Mouse (Mus musculus): ENCODE results near the gene Cdh18. TPM values are rescaled to one million over a fixed set of nuclear protein-coding genes. Genes with fewer than 3 reads are reported as not detected.

Cdh18 gene
- 0.28 and 0.81 TPM in 2 replicates for total RNA-seq (2014; rRNA removed)
- polyA plus RNA-seq (2012; rRNA removed) = 0.02 and 0.18 TPM in 2 replicates

DNA sequence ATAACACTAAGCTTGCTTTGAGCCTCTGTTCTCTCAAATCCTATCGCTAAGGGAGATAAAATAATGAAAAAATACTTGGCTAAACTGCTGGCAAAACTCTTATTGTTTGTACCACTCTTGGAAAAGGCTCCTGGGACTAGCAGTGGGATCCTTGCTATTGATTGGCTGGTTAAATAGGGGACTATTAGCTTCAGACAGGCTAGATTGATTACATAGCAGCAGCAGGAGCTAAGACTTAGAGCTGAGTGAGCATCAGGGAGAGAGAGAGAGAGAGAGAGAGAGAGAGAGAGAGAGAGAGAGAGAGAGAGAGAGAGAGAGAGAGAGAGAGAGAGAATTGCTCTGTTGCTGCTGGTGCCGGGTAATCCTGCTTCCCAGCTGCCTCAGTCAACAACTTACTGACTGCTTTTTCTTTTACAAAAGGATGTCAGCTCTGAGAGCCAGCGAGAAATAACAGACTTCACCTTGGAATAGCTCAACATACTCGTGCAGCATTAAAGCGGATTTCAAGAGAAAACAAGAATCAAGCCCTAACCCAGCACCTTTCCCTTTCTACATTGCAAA is at the start of gene Cdh18:
Gene Cdh18 (plus strand): TSS at position 312 of the 561 bp plus-strand sequence.
- DNase-seq (ENCODE audit: extremely low read depth, low read depth, low spot score) = no peak
- Histone ChIP-seq H3K9ac (ENCODE audit: low read depth, low read length) (no peak within 1 kb of the TSS), H3K27ac (replicated peaks; ENCODE audit: insufficient read depth, low read depth, low read length) (no peak within 1 kb of the TSS), H3K79me2 (ENCODE audit: control insufficient read depth, insufficient read depth, low read length) (no peaks in the 10 kb centered on the region), H3K36me3 (ENCODE audit: control insufficient read depth, insufficient read depth, low read length) (no peaks in the 10 kb centered on the region), H3K4me1 (ENCODE audit: control insufficient read depth, insufficient read depth, low read length) (no peaks in the 10 kb centered on the region), H3K4me3 (ENCODE audit: insufficient read depth, low read depth, low read length) (no peak within 1 kb of the TSS), H3K27me3 (ENCODE audit: control insufficient read depth, insufficient read depth, low read length) (no peaks in the 10 kb centered on the region)
- 55% methylated on average over 5 of the region's 5 CpGs for WGBS
- TF ChIP-seq CTCF (IDR thresholded peaks at IDR 0.05; ENCODE audit: low read depth, low read length) (no peak), POLR2A (IDR thresholded peaks at IDR 0.05; ENCODE audit: extremely low read depth, insufficient read depth, low read length) (no peak)

DNA sequence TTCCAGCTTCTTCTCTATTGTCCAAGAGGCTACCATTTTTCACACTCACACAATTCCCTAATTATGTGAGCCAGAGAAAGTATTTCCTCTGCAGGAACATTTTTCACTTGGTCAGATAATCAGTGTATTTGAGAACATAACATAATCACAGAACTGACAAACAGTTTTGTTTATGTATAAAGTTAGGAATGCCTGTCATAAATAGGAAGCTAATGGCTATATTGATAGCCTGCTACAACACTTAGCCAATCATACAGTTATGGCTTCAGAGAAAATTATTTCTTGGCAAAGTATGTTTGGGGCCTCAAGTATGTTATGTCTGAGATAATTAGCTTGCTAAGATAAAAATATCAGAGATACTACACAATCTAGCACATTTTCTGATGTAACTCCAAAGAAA is 37.6 kb upstream of the Cdh18 start:
- H3K79me2 ChIP-seq (ENCODE audit: control insufficient read depth, insufficient read depth, low read length) = no peaks in the 10 kb centered on the region
- no peak overlapping the region for H3K4me3 ChIP-seq (ENCODE audit: insufficient read depth, low read depth, low read length)
- TF ChIP-seq POLR2A (IDR thresholded peaks at IDR 0.05; ENCODE audit: extremely low read depth, insufficient read depth, low read length) (no peak), CTCF (IDR thresholded peaks at IDR 0.05; ENCODE audit: low read depth, low read length) (no peak)
- H3K27ac ChIP-seq (replicated peaks; ENCODE audit: insufficient read depth, low read depth, low read length) = no peak overlapping the region
- H3K36me3 ChIP-seq (ENCODE audit: control insufficient read depth, insufficient read depth, low read length) = no peaks in the 10 kb centered on the region
- H3K9ac ChIP-seq (ENCODE audit: low read depth, low read length) = no peak overlapping the region
- H3K4me1 ChIP-seq (ENCODE audit: control insufficient read depth, insufficient read depth, low read length) = no peaks in the 10 kb centered on the region
- no peak for DNase-seq (ENCODE audit: extremely low read depth, low read depth, low spot score)
- no peaks in the 10 kb centered on the region for H3K27me3 ChIP-seq (ENCODE audit: control insufficient read depth, insufficient read depth, low read length)

- TF ChIP-seq POLR2A (IDR thresholded peaks at IDR 0.05; ENCODE audit: extremely low read depth, insufficient read depth, low read length) (no peak), CTCF (IDR thresholded peaks at IDR 0.05; ENCODE audit: low read depth, low read length) (no peak)
- Histone ChIP-seq H3K79me2 (ENCODE audit: control insufficient read depth, insufficient read depth, low read length) (no peaks in the 10 kb centered on the region), H3K4me1 (ENCODE audit: control insufficient read depth, insufficient read depth, low read length) (no peaks in the 10 kb centered on the region), H3K27me3 (ENCODE audit: control insufficient read depth, insufficient read depth, low read length) (no peaks in the 10 kb centered on the region), H3K27ac (replicated peaks; ENCODE audit: insufficient read depth, low read depth, low read length) (no peak overlapping the region), H3K4me3 (ENCODE audit: insufficient read depth, low read depth, low read length) (no peak overlapping the region), H3K9ac (ENCODE audit: low read depth, low read length) (no peak overlapping the region), H3K36me3 (ENCODE audit: control insufficient read depth, insufficient read depth, low read length) (no peaks in the 10 kb centered on the region)
- DNase-seq (ENCODE audit: extremely low read depth, low read depth, low spot score) = no peak
- WGBS = 43% methylated on average over 2 of the region's 2 CpGs
These were observed 13.0 kb upstream of the Cdh18 start for GRCm38 (mm10) chr15:22535828-22536227.

- H3K79me2 ChIP-seq (ENCODE audit: control insufficient read depth, insufficient read depth, low read length) = no peaks in the 10 kb centered on the region
- 18% methylated on average over 4 of the region's 4 CpGs for WGBS
- TF ChIP-seq POLR2A (IDR thresholded peaks at IDR 0.05; ENCODE audit: extremely low read depth, insufficient read depth, low read length) (no peak), CTCF (IDR thresholded peaks at IDR 0.05; ENCODE audit: low read depth, low read length) (no peak)
- H3K36me3 ChIP-seq (ENCODE audit: control insufficient read depth, insufficient read depth, low read length) = no peaks in the 10 kb centered on the region
- H3K27ac ChIP-seq (replicated peaks; ENCODE audit: insufficient read depth, low read depth, low read length) = no peak overlapping the region
- no peaks in the 10 kb centered on the region for H3K27me3 ChIP-seq (ENCODE audit: control insufficient read depth, insufficient read depth, low read length)
- no peak overlapping the region for H3K4me3 ChIP-seq (ENCODE audit: insufficient read depth, low read depth, low read length)
- H3K9ac ChIP-seq (ENCODE audit: low read depth, low read length) = no peak overlapping the region
- H3K4me1 ChIP-seq (ENCODE audit: control insufficient read depth, insufficient read depth, low read length) = no peaks in the 10 kb centered on the region
- DNase-seq (ENCODE audit: extremely low read depth, low read depth, low spot score) = no peak
These were observed 29.3 kb downstream of the Cdh18 start for GRCm38 (mm10) chr15:22577974-22578616.

DNA sequence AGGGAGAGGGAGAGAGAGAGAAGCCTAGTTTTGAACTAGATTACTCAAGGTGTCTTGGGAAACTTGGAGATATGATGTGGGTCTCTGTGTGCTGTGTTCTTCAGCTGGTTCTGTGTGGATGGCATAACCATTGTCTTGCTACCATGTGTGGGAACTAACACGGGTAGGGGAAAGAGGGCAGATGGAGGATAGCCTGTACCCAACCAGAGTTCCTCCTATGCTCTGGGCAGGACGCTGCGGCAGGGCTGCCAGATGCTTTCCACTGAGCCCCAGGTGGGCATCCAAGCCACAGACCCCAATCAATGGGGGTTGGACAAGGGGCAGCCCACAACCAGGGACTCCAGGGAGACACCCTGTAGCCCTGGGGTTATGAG is 29.8 kb downstream of the Cdh18 start:
- Histone ChIP-seq H3K4me1 (ENCODE audit: control insufficient read depth, insufficient read depth, low read length) (no peaks in the 10 kb centered on the region), H3K9ac (ENCODE audit: low read depth, low read length) (no peak overlapping the region), H3K4me3 (ENCODE audit: insufficient read depth, low read depth, low read length) (no peak overlapping the region), H3K27ac (replicated peaks; ENCODE audit: insufficient read depth, low read depth, low read length) (no peak overlapping the region), H3K27me3 (ENCODE audit: control insufficient read depth, insufficient read depth, low read length) (no peaks in the 10 kb centered on the region), H3K36me3 (ENCODE audit: control insufficient read depth, insufficient read depth, low read length) (no peaks in the 10 kb centered on the region), H3K79me2 (ENCODE audit: control insufficient read depth, insufficient read depth, low read length) (no peaks in the 10 kb centered on the region)
- WGBS = 47% methylated on average over 3 of the region's 3 CpGs
- DNase-seq (ENCODE audit: extremely low read depth, low read depth, low spot score) = no peak
- TF ChIP-seq POLR2A (IDR thresholded peaks at IDR 0.05; ENCODE audit: extremely low read depth, insufficient read depth, low read length) (no peak), CTCF (IDR thresholded peaks at IDR 0.05; ENCODE audit: low read depth, low read length) (no peak)

DNA sequence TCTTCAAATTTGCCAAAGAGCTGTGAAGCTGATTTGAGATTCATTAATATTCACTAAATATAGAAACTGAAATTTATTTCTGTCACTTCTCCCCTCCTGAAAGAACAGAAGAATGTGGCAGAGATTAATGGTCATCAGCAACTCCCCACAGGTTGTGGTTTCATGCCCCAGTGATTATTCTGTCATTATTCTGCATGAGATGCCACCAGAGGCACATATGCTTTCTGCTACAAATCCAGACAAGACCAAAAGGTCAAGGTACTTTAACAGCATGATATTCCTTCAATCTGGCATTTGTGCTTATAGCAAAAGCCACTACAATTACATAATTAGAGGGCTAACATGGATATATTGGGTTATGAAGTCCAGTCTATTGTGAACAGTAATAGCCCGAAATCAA is 35.8 kb downstream of the Cdh18 start:
- Histone ChIP-seq H3K9ac (ENCODE audit: low read depth, low read length) (no peak overlapping the region), H3K79me2 (ENCODE audit: control insufficient read depth, insufficient read depth, low read length) (no peaks in the 10 kb centered on the region), H3K27me3 (ENCODE audit: control insufficient read depth, insufficient read depth, low read length) (no peaks in the 10 kb centered on the region), H3K4me1 (ENCODE audit: control insufficient read depth, insufficient read depth, low read length) (no peaks in the 10 kb centered on the region), H3K4me3 (ENCODE audit: insufficient read depth, low read depth, low read length) (no peak overlapping the region), H3K36me3 (ENCODE audit: control insufficient read depth, insufficient read depth, low read length) (no peaks in the 10 kb centered on the region), H3K27ac (replicated peaks; ENCODE audit: insufficient read depth, low read depth, low read length) (no peak overlapping the region)
- DNase-seq (ENCODE audit: extremely low read depth, low read depth, low spot score) = no peak
- TF ChIP-seq CTCF (IDR thresholded peaks at IDR 0.05; ENCODE audit: low read depth, low read length) (no peak), POLR2A (IDR thresholded peaks at IDR 0.05; ENCODE audit: extremely low read depth, insufficient read depth, low read length) (no peak)
- WGBS = 98% methylated on average over 1 of the region's 1 CpGs

Data from liver, adult 2 months (tissue).